Mouse (Mus musculus): ENCODE results near the gene Rassf8. TPM values are rescaled to one million over a fixed set of nuclear protein-coding genes. Genes with fewer than 3 reads are reported as not detected.

The Rassf8 gene
- polyA plus RNA-seq, 1 experiment from 2014 or later: 4.4 TPM

DNA sequence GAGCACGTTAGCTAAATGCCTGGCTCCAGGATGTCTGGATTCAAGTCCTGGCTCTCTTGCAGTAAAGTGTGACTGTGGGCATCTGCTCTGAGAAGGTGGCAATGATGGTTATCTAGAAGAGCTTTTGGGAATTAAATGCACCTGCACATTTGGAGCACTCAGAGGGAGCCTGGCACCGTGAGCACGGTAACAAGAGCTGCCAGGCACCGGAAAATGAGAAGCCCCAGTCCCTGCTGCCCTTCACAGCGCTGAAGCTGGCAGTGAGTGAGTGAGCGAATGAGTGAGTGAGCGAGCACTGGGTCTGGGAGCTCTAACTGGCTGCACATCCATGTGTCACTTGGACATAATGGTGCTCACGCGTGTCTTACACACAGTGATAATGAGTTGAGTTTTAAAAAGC lies 34.7 kb downstream of the Rassf8 start:
- no peaks in the 10 kb centered on the region for H3K4me1 ChIP-seq (ENCODE audit: control insufficient read depth, insufficient read depth, low read length)
- H3K36me3 ChIP-seq (ENCODE audit: control insufficient read depth, insufficient read depth, low read length): no peaks in the 10 kb centered on the region
- H3K4me2 ChIP-seq (ENCODE audit: low read length): no peak overlapping the region
- H3K4me3 ChIP-seq (replicated peaks; ENCODE audit: low read depth, low read length): no peak overlapping the region
- H3K27me3 ChIP-seq (ENCODE audit: control insufficient read depth, insufficient read depth, low read length): no peaks in the 10 kb centered on the region
- 90% methylated on average over 9 of the region's 9 CpGs for WGBS
- no peaks in the 10 kb centered on the region for H3K9me3 ChIP-seq (ENCODE audit: control insufficient read depth, low read length)
- DNase-seq (no peak), ATAC-seq (ENCODE audit: low FRiP score, low TSS enrichment) (no peak)
- H3K9ac ChIP-seq (replicated peaks; ENCODE audit: low read length): 0 out of 2 replicates have a peak overlapping the region, but pooled peaks have one; percentile 20
- H3K27ac ChIP-seq (replicated peaks; ENCODE audit: low read depth, low read length): no peak overlapping the region

- Histone ChIP-seq H3K9me3 (ENCODE audit: control insufficient read depth, low read length) (no peaks in the 10 kb centered on the region), H3K9ac (replicated peaks; ENCODE audit: low read length) (no peak overlapping the region), H3K27ac (replicated peaks; ENCODE audit: low read depth, low read length) (no peak overlapping the region), H3K4me2 (ENCODE audit: low read length) (no peak overlapping the region), H3K36me3 (ENCODE audit: control insufficient read depth, insufficient read depth, low read length) (no peaks in the 10 kb centered on the region), H3K4me3 (replicated peaks; ENCODE audit: low read depth, low read length) (no peak overlapping the region), H3K4me1 (ENCODE audit: control insufficient read depth, insufficient read depth, low read length) (no peaks in the 10 kb centered on the region), H3K27me3 (ENCODE audit: control insufficient read depth, insufficient read depth, low read length) (no peaks in the 10 kb centered on the region)
- WGBS: 71% methylated on average over 2 of the region's 2 CpGs
- DNase-seq: no peak
- ATAC-seq (ENCODE audit: low FRiP score, low TSS enrichment): no peak
These were observed 35.4 kb downstream of the Rassf8 start for GRCm38 (mm10) chr6:145781966-145782365.

GRCm38 (mm10) chr6:145787311-145787710 lies 40.8 kb downstream of the Rassf8 start:
- Histone ChIP-seq H3K36me3 (ENCODE audit: control insufficient read depth, insufficient read depth, low read length) (no peaks in the 10 kb centered on the region), H3K4me1 (ENCODE audit: control insufficient read depth, insufficient read depth, low read length) (no peaks in the 10 kb centered on the region), H3K9ac (replicated peaks; ENCODE audit: low read length) (no peak overlapping the region), H3K27ac (replicated peaks; ENCODE audit: low read depth, low read length) (no peak overlapping the region), H3K27me3 (ENCODE audit: control insufficient read depth, insufficient read depth, low read length) (no peaks in the 10 kb centered on the region), H3K4me3 (replicated peaks; ENCODE audit: low read depth, low read length) (no peak overlapping the region), H3K9me3 (ENCODE audit: control insufficient read depth, low read length) (no peaks in the 10 kb centered on the region), H3K4me2 (ENCODE audit: low read length) (no peak overlapping the region)
- DNase-seq (no peak), ATAC-seq (ENCODE audit: low FRiP score, low TSS enrichment) (no peak)
- WGBS: 94% methylated on average over 2 of the region's 2 CpGs

- Histone ChIP-seq H3K9ac (replicated peaks; ENCODE audit: low read length) (no peak overlapping the region), H3K9me3 (ENCODE audit: control insufficient read depth, low read length) (no peaks in the 10 kb centered on the region), H3K4me3 (replicated peaks; ENCODE audit: low read depth, low read length) (no peak overlapping the region), H3K27ac (replicated peaks; ENCODE audit: low read depth, low read length) (no peak overlapping the region), H3K27me3 (ENCODE audit: control insufficient read depth, insufficient read depth, low read length) (no peaks in the 10 kb centered on the region), H3K36me3 (ENCODE audit: control insufficient read depth, insufficient read depth, low read length) (no peaks in the 10 kb centered on the region), H3K4me2 (ENCODE audit: low read length) (no peak overlapping the region), H3K4me1 (ENCODE audit: control insufficient read depth, insufficient read depth, low read length) (no peaks in the 10 kb centered on the region)
- ATAC-seq (ENCODE audit: low FRiP score, low TSS enrichment): no peak
- DNase-seq: no peak
- WGBS: 98% methylated on average over 4 of the region's 4 CpGs
These were observed 43.2 kb downstream of the Rassf8 start for GRCm38 (mm10) chr6:145789738-145790137.

DNA sequence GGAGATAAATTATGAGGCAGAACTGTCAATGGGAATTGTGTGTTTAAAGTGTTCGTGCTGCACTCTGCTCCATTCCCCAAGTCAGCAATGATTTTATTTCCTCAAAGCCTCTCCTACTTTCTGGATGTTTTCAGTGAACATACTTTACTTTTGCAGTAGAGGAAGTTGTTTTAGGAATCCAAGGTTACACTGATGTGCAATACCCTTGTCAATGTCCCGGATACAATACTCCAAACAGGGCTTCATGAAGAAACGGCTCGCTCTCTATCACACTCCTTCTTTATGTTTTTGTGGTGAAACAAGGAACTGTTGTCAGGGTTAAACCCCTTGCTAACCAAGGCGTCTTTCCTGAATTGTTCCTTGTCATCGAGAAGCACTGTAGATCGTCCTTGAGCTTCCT lies 45.8 kb downstream of the Rassf8 start:
- no peak for DNase-seq
- Histone ChIP-seq H3K36me3 (ENCODE audit: control insufficient read depth, insufficient read depth, low read length) (no peaks in the 10 kb centered on the region), H3K27ac (replicated peaks; ENCODE audit: low read depth, low read length) (no peak overlapping the region), H3K4me3 (replicated peaks; ENCODE audit: low read depth, low read length) (no peak overlapping the region), H3K9ac (replicated peaks; ENCODE audit: low read length) (no peak overlapping the region), H3K4me2 (ENCODE audit: low read length) (no peak overlapping the region), H3K9me3 (ENCODE audit: control insufficient read depth, low read length) (no peaks in the 10 kb centered on the region), H3K4me1 (ENCODE audit: control insufficient read depth, insufficient read depth, low read length) (0 out of 2 replicates have a peak, but pooled peaks cover under 1% of the 10 kb centered on the region), H3K27me3 (ENCODE audit: control insufficient read depth, insufficient read depth, low read length) (no peaks in the 10 kb centered on the region)
- no peak for ATAC-seq (ENCODE audit: low FRiP score, low TSS enrichment)
- WGBS: 81% methylated on average over 7 of the region's 7 CpGs

GRCm38 (mm10) chr6:145793109-145793593 lies 46.6 kb downstream of the Rassf8 start:
- Histone ChIP-seq H3K27ac (replicated peaks; ENCODE audit: low read depth, low read length) (no peak overlapping the region), H3K4me1 (ENCODE audit: control insufficient read depth, insufficient read depth, low read length) (0 out of 2 replicates have a peak, but pooled peaks cover 4% of the 10 kb centered on the region), H3K9me3 (ENCODE audit: control insufficient read depth, low read length) (no peaks in the 10 kb centered on the region), H3K9ac (replicated peaks; ENCODE audit: low read length) (no peak overlapping the region), H3K36me3 (ENCODE audit: control insufficient read depth, insufficient read depth, low read length) (no peaks in the 10 kb centered on the region), H3K4me3 (replicated peaks; ENCODE audit: low read depth, low read length) (no peak overlapping the region), H3K27me3 (ENCODE audit: control insufficient read depth, insufficient read depth, low read length) (no peaks in the 10 kb centered on the region), H3K4me2 (ENCODE audit: low read length) (no peak overlapping the region)
- peak; percentile 83 for DNase-seq
- no peak for ATAC-seq (ENCODE audit: low FRiP score, low TSS enrichment)
- WGBS: 20% methylated on average over 4 of the region's 4 CpGs

- Histone ChIP-seq H3K36me3 (ENCODE audit: control insufficient read depth, insufficient read depth, low read length) (no peaks in the 10 kb centered on the region), H3K4me2 (ENCODE audit: low read length) (no peak overlapping the region), H3K4me3 (replicated peaks; ENCODE audit: low read depth, low read length) (no peak overlapping the region), H3K9me3 (ENCODE audit: control insufficient read depth, low read length) (no peaks in the 10 kb centered on the region), H3K27ac (replicated peaks; ENCODE audit: low read depth, low read length) (no peak overlapping the region), H3K27me3 (ENCODE audit: control insufficient read depth, insufficient read depth, low read length) (no peaks in the 10 kb centered on the region), H3K9ac (replicated peaks; ENCODE audit: low read length) (no peak overlapping the region), H3K4me1 (ENCODE audit: control insufficient read depth, insufficient read depth, low read length) (0 out of 2 replicates have a peak, but pooled peaks cover 4% of the 10 kb centered on the region)
- no peak for ATAC-seq (ENCODE audit: low FRiP score, low TSS enrichment)
- 59% methylated on average over 4 of the region's 4 CpGs for WGBS
- no peak for DNase-seq
These were observed 48.1 kb downstream of the Rassf8 start for GRCm38 (mm10) chr6:145794671-145795070.

DNA sequence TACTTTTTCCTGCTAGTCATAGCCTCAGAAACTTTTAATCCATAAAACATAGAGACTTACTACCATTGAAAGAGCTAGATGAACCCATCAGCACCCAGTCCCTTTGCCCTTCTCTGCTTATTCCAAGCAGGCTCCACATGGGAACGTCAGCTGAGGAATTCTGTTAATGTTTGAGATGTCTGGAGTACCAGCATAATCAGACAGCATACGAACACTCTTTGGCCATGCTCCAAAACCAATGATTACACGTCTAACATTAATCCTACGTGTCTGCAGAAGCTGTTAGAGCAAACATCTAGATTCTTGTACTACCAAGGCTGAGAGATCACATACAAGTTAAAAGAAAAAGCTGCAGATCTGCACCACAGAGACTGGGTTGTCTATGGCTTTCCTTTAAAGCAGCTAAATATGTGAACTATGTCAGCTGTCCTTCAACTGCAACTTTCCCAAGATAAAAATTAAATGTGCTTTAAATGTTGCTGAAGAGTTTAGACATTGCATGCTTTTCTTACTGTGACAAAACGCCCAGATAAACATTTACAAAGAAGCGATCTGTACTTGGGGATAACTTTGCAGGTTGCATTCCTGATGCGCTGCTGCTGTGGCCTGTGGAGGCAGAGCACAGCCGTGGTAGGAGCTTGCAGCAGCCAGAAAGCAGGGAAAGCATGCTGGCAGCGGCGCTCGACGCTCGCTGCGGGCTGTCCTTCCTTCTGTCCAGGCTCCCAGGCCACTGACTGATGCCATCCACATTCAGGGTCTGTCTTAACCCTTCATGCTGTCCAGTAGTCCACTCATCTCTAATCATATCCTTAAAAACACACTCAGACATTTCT lies 49.9 kb downstream of the Rassf8 start:
- Histone ChIP-seq H3K27me3 (ENCODE audit: control insufficient read depth, insufficient read depth, low read length) (no peaks in the 10 kb centered on the region), H3K36me3 (ENCODE audit: control insufficient read depth, insufficient read depth, low read length) (no peaks in the 10 kb centered on the region), H3K4me2 (ENCODE audit: low read length) (no peak overlapping the region), H3K4me1 (ENCODE audit: control insufficient read depth, insufficient read depth, low read length) (0 out of 2 replicates have a peak, but pooled peaks cover 4% of the 10 kb centered on the region), H3K9ac (replicated peaks; ENCODE audit: low read length) (no peak overlapping the region), H3K9me3 (ENCODE audit: control insufficient read depth, low read length) (no peaks in the 10 kb centered on the region), H3K4me3 (replicated peaks; ENCODE audit: low read depth, low read length) (no peak overlapping the region), H3K27ac (replicated peaks; ENCODE audit: low read depth, low read length) (no peak overlapping the region)
- 64% methylated on average over 14 of the region's 14 CpGs for WGBS
- ATAC-seq (ENCODE audit: low FRiP score, low TSS enrichment): no peak
- peak; percentile 28 for DNase-seq

DNA sequence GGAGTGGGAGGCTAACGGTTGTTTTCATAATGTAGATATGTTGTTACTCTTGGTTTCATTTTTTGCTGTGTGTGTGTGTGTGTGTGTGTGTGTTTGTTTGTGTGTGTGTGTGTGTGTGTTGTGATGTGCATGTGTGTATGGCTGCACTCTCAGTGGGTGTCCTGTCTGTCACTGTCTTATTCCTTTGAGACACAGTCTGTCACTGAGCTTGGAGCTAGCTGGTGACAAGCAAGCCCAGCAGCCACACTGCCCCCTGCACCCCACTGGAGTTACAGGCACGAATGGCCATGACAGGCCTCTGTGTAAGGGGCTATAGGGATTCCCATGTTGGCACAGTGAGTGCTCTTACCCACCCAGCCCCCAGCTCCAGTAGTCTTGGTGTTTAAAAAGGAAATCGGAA lies 51.1 kb downstream of the Rassf8 start:
- no peak for ATAC-seq (ENCODE audit: low FRiP score, low TSS enrichment)
- H3K4me2 ChIP-seq (ENCODE audit: low read length): no peak overlapping the region
- no peak overlapping the region for H3K9ac ChIP-seq (replicated peaks; ENCODE audit: low read length)
- no peak overlapping the region for H3K27ac ChIP-seq (replicated peaks; ENCODE audit: low read depth, low read length)
- no peaks in the 10 kb centered on the region for H3K9me3 ChIP-seq (ENCODE audit: control insufficient read depth, low read length)
- no peaks in the 10 kb centered on the region for H3K36me3 ChIP-seq (ENCODE audit: control insufficient read depth, insufficient read depth, low read length)
- WGBS: 63% methylated on average over 3 of the region's 3 CpGs
- no peaks in the 10 kb centered on the region for H3K27me3 ChIP-seq (ENCODE audit: control insufficient read depth, insufficient read depth, low read length)
- H3K4me1 ChIP-seq (ENCODE audit: control insufficient read depth, insufficient read depth, low read length): 0 out of 2 replicates have a peak, but pooled peaks cover 4% of the 10 kb centered on the region
- no peak overlapping the region for H3K4me3 ChIP-seq (replicated peaks; ENCODE audit: low read depth, low read length)
- DNase-seq: no peak
